Mouse (Mus musculus): ENCODE data around the gene Nup50. TPM values are rescaled to one million over a fixed set of nuclear protein-coding genes. Genes with fewer than 3 reads are reported as not detected.
A peak's percentile ranks its signal among the peaks of the same experiment; 100 is the strongest.

The Nup50 gene
- total RNA-seq, 2 experiments from 2014 or later, result 31.2 to 31.7 TPM

DNA sequence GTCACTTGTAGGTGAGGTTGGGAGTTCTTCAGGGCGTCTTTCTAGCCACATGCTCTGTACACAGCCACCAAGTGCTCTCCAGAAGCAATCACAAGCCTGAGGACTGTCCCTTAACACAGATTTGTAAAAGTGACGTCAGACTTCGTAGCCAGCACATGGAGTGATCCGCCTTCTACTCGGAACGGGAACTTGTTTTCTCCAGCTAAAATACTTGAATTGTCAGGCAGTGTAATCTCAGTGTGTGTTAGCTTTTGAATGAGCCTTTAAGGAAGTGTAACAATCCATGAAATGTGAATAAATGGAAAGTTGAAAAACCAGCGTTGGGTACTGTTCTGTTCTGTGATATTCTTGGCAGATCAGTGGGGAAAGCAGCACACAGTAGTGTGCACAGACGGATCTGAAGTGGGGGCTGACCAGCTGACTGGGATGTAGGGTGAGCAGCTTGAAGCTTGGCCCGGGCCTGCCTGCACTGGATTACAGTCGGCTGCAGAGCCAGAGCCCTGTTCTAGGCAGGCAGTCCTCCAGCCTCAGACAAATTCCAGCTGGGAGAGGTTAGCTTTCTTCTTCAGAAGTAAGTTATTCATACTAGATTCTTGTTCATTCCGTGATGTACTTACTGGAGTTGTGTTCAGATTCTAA lies 19.6 kb downstream of the Nup50 start:
- intact Hi-C loops (cut with DNase I), result no loop called here
- peak; percentile 52 to 60 for DNase-seq (ENCODE audit: low spot score in 2 of 2)

DNA sequence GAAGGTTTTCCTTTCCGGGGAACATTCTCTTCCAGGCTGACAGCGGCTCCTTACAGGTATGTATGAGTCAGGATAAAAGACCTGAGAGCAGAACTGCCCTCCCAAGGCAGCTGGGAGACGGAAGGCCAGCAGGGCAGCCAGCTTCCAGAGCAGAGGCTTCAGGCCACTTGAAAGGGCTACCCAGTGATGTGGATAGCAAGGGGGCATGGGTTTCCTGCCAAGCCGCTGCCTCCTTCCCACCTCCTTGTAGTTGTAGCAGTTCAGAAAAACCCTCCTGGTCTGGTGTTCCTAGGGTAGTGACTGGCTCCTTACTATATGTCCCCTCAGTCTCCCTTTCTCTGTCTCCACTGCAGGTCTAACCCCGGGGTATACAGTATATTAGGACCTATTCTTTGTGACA lies 21.1 kb downstream of the Nup50 start:
- intact Hi-C loops (cut with DNase I), result no loop called here
- DNase-seq (ENCODE audit: low spot score in 2 of 2), result no peak

- no peak for DNase-seq (ENCODE audit: low spot score in 2 of 2)
- intact Hi-C loops (cut with DNase I), result no loop called here
Measured at GRCm38 (mm10) chr15:84948990-84949389, 25.8 kb downstream of the Nup50 start.

DNA sequence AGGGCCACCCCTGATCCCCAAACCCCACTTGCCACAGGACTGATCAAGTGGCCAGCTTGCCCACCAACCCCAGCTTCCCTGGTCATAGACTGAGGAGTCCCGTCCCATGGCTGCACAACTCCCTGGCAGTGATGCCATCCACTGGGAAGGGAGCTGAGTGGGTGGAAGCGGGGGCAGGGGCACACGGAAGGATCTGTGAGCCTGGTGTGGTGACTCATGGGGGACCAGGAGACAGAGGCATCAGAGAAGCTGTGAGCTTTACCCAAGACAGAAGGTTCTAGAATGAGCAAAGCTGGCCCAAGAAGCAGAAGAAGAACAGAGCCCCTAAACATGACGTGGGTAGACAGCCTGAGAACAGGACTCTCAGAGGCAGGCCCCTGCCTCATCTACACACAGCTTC lies 26.8 kb downstream of the Nup50 start:
- intact Hi-C loops (cut with DNase I), result no loop called here
- DNase-seq (ENCODE audit: low spot score in 2 of 2), result peak in 1 of 2 experiments; percentile 78

- DNase-seq (ENCODE audit: low spot score in 2 of 2), result no peak
- intact Hi-C loops (cut with DNase I), result no loop called here
Measured at GRCm38 (mm10) chr15:84953259-84953658, 30.0 kb downstream of the Nup50 start.

DNA sequence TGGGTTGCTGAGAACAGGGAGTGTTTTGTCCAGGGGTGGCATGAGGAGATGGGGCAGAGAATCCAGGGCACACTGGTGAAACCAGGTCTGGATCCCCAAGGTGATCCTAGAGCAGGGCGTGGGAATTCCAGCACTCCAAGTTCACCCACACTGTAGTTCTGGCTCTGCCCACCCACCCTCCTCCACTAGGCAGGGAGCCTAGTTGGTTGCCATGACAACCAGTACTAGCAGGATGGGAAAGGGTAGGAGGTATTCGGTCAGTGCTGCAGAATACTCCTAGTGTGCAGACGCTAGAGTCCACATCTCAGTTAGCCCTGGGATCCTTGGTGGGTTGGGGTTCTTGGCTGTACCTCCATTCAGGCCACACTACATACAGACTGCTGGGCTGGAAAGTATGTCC lies 34.6 kb downstream of the Nup50 start:
- DNase-seq (ENCODE audit: low spot score in 2 of 2), result peak; percentile 74 to 86
- intact Hi-C loops (cut with DNase I), result no loop called here

GRCm38 (mm10) chr15:84958331-84958730 lies 35.1 kb downstream of the Nup50 start:
- intact Hi-C loops (cut with DNase I), result no loop called here
- DNase-seq (ENCODE audit: low spot score in 2 of 2), result no peak

GRCm38 (mm10) chr15:84959891-84960290 lies 36.7 kb downstream of the Nup50 start:
- intact Hi-C loops (cut with DNase I), result no loop called here
- no peak for DNase-seq (ENCODE audit: low spot score in 2 of 2)

DNA sequence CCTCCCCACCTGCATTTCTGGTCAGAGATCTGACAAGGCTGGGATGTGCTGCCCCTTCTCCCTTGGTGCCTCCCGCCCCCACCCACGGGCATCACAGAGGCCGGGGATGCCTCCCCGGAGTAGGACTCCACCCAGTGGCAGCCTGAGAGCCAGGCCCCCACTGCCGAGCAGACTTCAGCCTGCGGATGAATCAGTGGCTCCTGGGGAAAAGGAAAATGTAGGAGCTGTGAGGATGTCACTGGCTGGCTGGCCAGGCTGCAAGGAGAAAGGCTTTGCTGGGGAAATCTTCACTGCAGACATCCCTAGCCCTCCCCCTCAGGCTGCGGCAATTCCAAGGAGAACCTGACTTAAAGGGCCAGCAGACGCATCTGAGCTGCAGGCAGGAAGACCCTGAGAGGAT lies 37.5 kb downstream of the Nup50 start:
- intact Hi-C loops (cut with DNase I), result no loop called here
- DNase-seq (ENCODE audit: low spot score in 2 of 2), result peak; percentile 74 to 76

DNA sequence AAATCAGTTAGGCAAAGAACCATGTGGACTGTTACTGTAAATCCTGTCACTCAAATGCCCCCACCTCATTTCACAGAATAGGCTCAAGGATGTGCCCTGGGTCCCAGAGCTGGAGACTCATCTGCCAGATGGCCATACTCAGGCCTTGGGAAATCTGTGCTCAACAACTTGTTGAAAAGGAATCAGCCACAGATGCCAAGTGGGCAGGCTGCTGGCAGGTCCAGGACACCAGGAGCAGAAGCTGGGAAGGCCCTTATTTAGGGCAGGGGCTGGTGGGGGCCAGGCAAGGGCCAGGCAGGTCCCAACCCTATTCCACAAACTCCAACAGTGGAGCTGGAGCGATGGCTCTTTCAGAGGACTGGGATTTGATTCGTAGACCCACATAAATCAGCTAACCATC lies 39.3 kb downstream of the Nup50 start:
- DNase-seq (ENCODE audit: low spot score in 2 of 2), result no peak
- intact Hi-C loops (cut with DNase I), result no loop called here

DNA sequence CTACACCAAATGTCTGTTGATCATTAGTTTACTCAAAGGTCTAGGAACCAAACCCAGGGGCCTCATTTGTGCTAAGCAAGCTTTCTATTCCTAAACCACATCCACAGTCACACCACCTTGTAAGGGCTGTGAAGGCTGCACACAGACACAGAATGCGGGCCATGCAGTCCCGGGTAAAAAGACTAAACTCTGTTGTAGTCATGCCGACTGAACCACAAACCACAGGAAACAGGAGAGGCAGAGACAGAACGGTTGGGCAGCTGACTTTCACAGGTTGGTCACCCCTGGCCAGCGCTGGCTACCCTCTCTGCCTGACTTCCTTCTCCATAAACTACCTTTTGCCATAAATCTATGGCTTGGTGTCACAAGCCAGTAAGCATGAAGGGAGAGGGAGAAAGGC lies 41.6 kb downstream of the Nup50 start:
- intact Hi-C loops (cut with DNase I), result no loop called here
- DNase-seq (ENCODE audit: low spot score in 2 of 2), result no peak

DNA sequence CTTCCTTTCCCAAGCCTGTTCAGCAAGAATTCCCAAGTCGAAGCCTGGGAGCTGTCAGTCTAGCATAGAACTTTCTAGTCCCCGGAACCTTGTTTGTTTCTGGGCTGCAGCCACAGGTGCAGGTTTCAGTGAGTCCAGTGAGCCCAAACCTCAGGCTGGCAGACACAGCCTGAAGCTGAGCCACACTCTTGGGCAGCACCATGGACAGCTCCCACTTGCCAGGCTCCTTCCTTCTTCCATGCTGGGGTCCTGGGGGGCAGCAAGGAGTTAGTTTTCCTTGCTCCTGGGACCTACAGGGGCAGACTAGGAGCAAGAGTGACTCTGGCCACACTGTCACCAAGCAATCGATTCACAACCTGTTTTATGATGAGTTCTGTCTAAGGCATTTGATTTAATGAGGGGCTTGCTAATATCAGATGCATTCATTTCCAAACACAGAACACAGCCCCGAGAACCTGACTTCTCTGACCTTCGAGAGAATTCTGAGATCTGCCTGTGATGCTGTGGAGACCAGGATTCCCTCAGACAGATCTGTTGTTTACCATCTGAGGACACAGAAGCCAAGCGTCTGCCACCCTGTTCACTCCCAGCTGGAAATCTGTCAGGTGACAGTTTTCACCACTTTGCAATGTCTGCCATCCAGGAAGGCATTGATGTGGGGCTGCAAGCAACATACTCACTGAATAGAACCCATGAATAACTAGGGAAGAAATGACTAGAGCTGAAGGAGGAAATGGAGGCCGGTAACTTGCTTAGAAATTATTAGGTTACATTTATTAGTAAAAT lies 42.6 kb downstream of the Nup50 start:
- DNase-seq (ENCODE audit: low spot score in 2 of 2), result no peak
- intact Hi-C loops (cut with DNase I), result no loop called here

- DNase-seq (ENCODE audit: low spot score in 2 of 2), result no peak
- intact Hi-C loops (cut with DNase I), result no loop called here
Measured at GRCm38 (mm10) chr15:84968534-84968933, 45.3 kb downstream of the Nup50 start.

- DNase-seq (ENCODE audit: low spot score in 2 of 2), result no peak
- intact Hi-C loops (cut with DNase I), result no loop called here
Measured at GRCm38 (mm10) chr15:84972860-84973543, 49.8 kb downstream of the Nup50 start.

- peak in 1 of 2 experiments; percentile 69 for DNase-seq (ENCODE audit: low spot score in 2 of 2)
- intact Hi-C loops (cut with DNase I), result no loop called here
Measured at GRCm38 (mm10) chr15:84973544-84973871, 50.3 kb downstream of the Nup50 start.

- DNase-seq (ENCODE audit: low spot score in 2 of 2), result peak; percentile 73 to 74
- intact Hi-C loops (cut with DNase I), result no loop called here
Measured at GRCm38 (mm10) chr15:84975729-84976128, 52.5 kb downstream of the Nup50 start.

- DNase-seq (ENCODE audit: low spot score in 2 of 2), result no peak
- intact Hi-C loops (cut with DNase I), result no loop called here
Measured at GRCm38 (mm10) chr15:84981609-84982313, 58.5 kb downstream of the Nup50 start.

DNA sequence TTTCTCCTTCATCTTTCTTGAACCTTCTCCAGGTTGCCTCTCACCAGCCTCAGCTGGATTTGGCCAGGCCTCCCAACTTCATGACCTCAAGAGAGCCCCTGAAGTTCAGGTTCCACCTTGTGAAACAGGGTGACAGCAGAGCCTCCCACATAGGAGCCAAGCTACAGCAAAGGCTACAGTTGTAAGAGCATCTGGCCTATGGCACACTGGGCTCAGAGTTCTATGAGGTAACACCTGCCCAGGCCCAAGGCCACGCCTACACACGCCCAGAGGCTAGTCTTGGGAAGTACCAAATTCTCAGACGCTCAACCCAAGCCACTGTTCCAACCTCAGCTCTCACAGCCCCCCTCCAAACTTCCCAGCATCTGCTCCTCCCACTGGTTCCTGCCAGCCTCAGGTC lies 59.7 kb downstream of the Nup50 start:
- no peak for DNase-seq (ENCODE audit: low spot score in 2 of 2)
- intact Hi-C loops (cut with DNase I), result no loop called here

DNA sequence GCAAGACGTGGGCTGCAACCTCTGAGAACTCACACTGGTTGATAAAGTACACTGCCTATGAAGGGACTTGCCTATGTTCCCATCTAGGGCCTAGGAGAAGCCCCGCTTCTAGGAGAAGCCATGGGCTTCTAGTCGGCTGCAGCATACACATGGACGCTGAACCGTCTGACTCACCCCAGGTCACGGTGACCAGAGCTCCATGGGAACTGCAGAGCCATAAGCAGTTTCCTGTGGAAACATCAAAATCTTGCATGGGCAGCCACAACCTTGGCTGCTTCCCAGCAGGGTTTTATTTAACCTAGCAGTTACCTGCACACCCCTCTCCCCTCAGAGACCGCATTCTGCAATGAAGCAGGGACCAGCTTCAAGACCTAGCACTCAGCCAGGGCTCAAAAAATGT lies 60.5 kb downstream of the Nup50 start:
- no peak for DNase-seq (ENCODE audit: low spot score in 2 of 2)
- intact Hi-C loops (cut with DNase I), result no loop called here

DNA sequence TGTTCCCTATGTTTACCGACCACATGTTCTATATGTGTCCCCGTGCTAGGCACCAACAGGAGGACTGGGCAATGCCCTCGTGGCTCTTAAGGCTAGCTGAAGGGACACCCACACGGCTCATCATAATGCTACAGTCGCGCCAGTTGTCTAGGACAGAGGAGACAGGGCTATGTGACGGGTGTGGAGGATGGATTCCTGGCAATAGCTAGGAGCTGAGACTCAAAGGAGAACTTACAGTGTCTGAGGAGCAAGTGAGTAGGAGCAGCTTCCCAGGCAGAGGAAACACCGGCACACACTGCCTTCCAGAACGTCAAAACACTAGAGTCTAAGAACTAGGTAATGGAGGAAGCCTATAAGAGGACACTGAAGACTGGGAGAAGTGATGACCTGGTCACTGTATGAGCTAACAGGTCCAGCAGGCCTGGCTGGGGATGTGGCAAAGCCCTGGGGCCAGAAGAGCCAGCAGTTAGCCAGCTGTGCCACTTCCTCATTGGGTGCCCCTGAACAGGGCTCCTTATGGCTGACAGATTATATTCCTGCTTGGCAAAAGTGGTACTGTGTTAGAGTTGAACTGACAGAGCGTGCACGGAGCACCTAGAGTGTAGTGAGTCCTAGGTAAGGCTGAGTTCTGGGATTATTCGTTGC lies 62.4 kb downstream of the Nup50 start:
- intact Hi-C loops (cut with DNase I), result no loop called here
- no peak for DNase-seq (ENCODE audit: low spot score in 2 of 2)

Data from left cerebral cortex, postnatal 14 days (tissue).